Mouse (Mus musculus) E14TG2a.4 (cell line): Measurements from ENCODE around the gene Zcchc14.

ENCODE experiments used
- CTCF ChIP-seq: conservative IDR thresholded peaks from 2 replicates; pipeline ENCODE4 v1.5.1; 2014; ENCODE audit warnings: low read length
- NANOG ChIP-seq: IDR thresholded peaks from 2 replicates; pipeline ENCODE4 v1.6.1; 2014; ENCODE audit warnings: borderline replicate concordance, low read length, mixed read lengths
- POU5F1 ChIP-seq: IDR thresholded peaks from 2 replicates; pipeline ENCODE4 v1.6.1; 2014; ENCODE audit warnings: low read length, borderline replicate concordance

GRCm38 (mm10) chr8:121653340-121654019 is 779 bp upstream of the Zcchc14 start:
- TF ChIP-seq CTCF (no peak), POU5F1 (no peak), NANOG (peak; percentile 29; the same call in 1 of the 2 replicates)
